Mouse (Mus musculus) CH12.LX (cell line): Measurements from ENCODE around the gene Mthfd2. TPM values are rescaled to one million over a fixed set of nuclear protein-coding genes. Genes with fewer than 3 reads are reported as not detected.

Source experiments
- DNase-seq: peaks from one replicate; pipeline ENCODE4 v3.0.0-alpha.2; 2013; ENCODE audit errors: extremely low read depth
- H3K27ac ChIP-seq: 2 replicates; pipeline ENCODE4 v1.5.1; 2012; ENCODE audit warnings: low read depth, mild to moderate bottlenecking, control low read depth, moderate library complexity; ENCODE audit not compliant: insufficient read depth
- H3K27me3 ChIP-seq: replicated peaks from 2 replicates; pipeline ENCODE3; 2012; ENCODE audit warnings: inconsistent platforms
- H3K36me3 ChIP-seq, 2 experiments: replicated peaks in 1 of 2; 2 replicates each; pipeline versions ENCODE3 to v1.6.1; 2012; ENCODE audit warnings: inconsistent platforms in 1 of 2, low read length in 1 of 2, mild to moderate bottlenecking in 1 of 2, mixed read lengths in 1 of 2, moderate library complexity in 1 of 2; ENCODE audit not compliant: control insufficient read depth in 1 of 2, insufficient read depth in 1 of 2
- H3K4me1 ChIP-seq, 2 experiments: 2 replicates each; pipeline ENCODE4 v1.6.1; 2012; ENCODE audit warnings: inconsistent platforms in 1 of 2, moderate library complexity in 1 of 2; ENCODE audit not compliant: insufficient read depth in 2 of 2, control insufficient read depth in 1 of 2
- H3K4me2 ChIP-seq: 2 replicates; pipeline ENCODE4 v1.6.1; 2012; ENCODE audit warnings: low read depth, mild to moderate bottlenecking, control low read depth; ENCODE audit not compliant: poor library complexity, insufficient read depth, severe bottlenecking
- H3K4me3 ChIP-seq, 3 experiments: fragments of 150-350 bp in 1 of 3; sonication (generic) in 1 of 3; replicated peaks in 1 of 3; 2 replicates each; pipeline versions ENCODE3 to v1.5.1; 2011 to 2012; ENCODE audit warnings: low read depth in 2 of 3, low read length in 2 of 3, mild to moderate bottlenecking in 2 of 3, moderate library complexity in 2 of 3, control low read depth in 1 of 3, improper control_type of control experiment in 1 of 3, inconsistent platforms in 1 of 3, mixed read lengths in 1 of 3; ENCODE audit not compliant: poor library complexity in 1 of 3
- H3K79me2 ChIP-seq: replicated peaks from 2 replicates; pipeline ENCODE4 v1.6.1; 2012; ENCODE audit warnings: mild to moderate bottlenecking, moderate library complexity; ENCODE audit not compliant: control insufficient read depth, poor library complexity, insufficient read depth, severe bottlenecking; ENCODE audit errors: extremely low read depth
- H3K9ac ChIP-seq: 2 replicates; pipeline ENCODE4 v1.6.1; 2012; ENCODE audit warnings: low read depth, mild to moderate bottlenecking, control low read depth, moderate library complexity; ENCODE audit not compliant: insufficient read depth
- H3K9me3 ChIP-seq: replicated peaks from 2 replicates; pipeline ENCODE3; 2012; ENCODE audit warnings: low read length, inconsistent platforms, mixed read lengths
- BHLHE40 ChIP-seq: IDR thresholded peaks from 2 replicates; pipeline ENCODE4 v1.6.1; 2011; ENCODE audit warnings: mild to moderate bottlenecking, low read depth, low read length, improper control_type of control experiment
- CHD1 ChIP-seq: IDR thresholded peaks from 2 replicates; pipeline ENCODE4 v1.6.1; 2012; ENCODE audit warnings: low read depth, low read length, improper control_type of control experiment, inconsistent platforms
- CHD2 ChIP-seq: IDR thresholded peaks from 2 replicates; pipeline ENCODE4 v1.6.1; 2011; ENCODE audit warnings: low read length, improper control_type of control experiment
- CTCF ChIP-seq, 2 experiments: IDR thresholded peaks in 1 of 2; conservative IDR thresholded peaks in 1 of 2; 2 replicates each; pipeline ENCODE4 v1.5.1; 2011 to 2012; ENCODE audit warnings: low read depth in 2 of 2, low read length in 2 of 2, improper control_type of control experiment in 1 of 2, inconsistent platforms in 1 of 2, mild to moderate bottlenecking in 1 of 2, moderate library complexity in 1 of 2
- E2F4 ChIP-seq: IDR thresholded peaks from 2 replicates; pipeline ENCODE4 v1.6.1; 2011; ENCODE audit warnings: low read depth, low read length, improper control_type of control experiment; ENCODE audit not compliant: insufficient replicate concordance
- ELF1 ChIP-seq: IDR thresholded peaks from 2 replicates; pipeline ENCODE4 v1.6.1; 2014; ENCODE audit warnings: low read depth, mild to moderate bottlenecking, inconsistent platforms, low read length, improper control_type of control experiment
- EP300 ChIP-seq: IDR thresholded peaks from 2 replicates; pipeline ENCODE4 v1.6.1; 2011; ENCODE audit warnings: low read length, improper control_type of control experiment
- ETS1 ChIP-seq: conservative IDR thresholded peaks from 2 replicates; pipeline ENCODE4 v1.6.1; 2012; ENCODE audit warnings: low read depth, mild to moderate bottlenecking, inconsistent platforms, low read length, improper control_type of control experiment, moderate library complexity
- GABPA ChIP-seq: IDR thresholded peaks from 2 replicates; pipeline ENCODE4 v1.6.1; 2012; ENCODE audit warnings: low read depth, low read length, improper control_type of control experiment, inconsistent platforms; ENCODE audit not compliant: insufficient replicate concordance
- HCFC1 ChIP-seq: IDR thresholded peaks from 2 replicates; pipeline ENCODE4 v1.6.1; 2012; ENCODE audit warnings: low read depth, mild to moderate bottlenecking, inconsistent platforms, low read length, improper control_type of control experiment
- IRF4 ChIP-seq: IDR thresholded peaks from 2 replicates; pipeline ENCODE4 v1.6.1; 2014; ENCODE audit warnings: low read depth, mild to moderate bottlenecking, inconsistent platforms, low read length, improper control_type of control experiment
- JUN ChIP-seq: IDR thresholded peaks from 2 replicates; pipeline ENCODE4 v1.6.1; 2011; ENCODE audit warnings: low read depth, mild to moderate bottlenecking, low read length, improper control_type of control experiment, moderate library complexity; ENCODE audit not compliant: insufficient read depth
- JUND ChIP-seq: conservative IDR thresholded peaks from 2 replicates; pipeline ENCODE4 v1.6.1; 2011; ENCODE audit warnings: low read depth, low read length, improper control_type of control experiment
- KAT2A ChIP-seq: IDR thresholded peaks from 2 replicates; pipeline ENCODE4 v1.6.1; 2012; ENCODE audit warnings: low read length, improper control_type of control experiment, inconsistent platforms; ENCODE audit not compliant: insufficient replicate concordance
- MAFK ChIP-seq: IDR thresholded peaks from 2 replicates; pipeline ENCODE4 v1.6.1; 2011; ENCODE audit warnings: low read length, improper control_type of control experiment; ENCODE audit not compliant: insufficient replicate concordance
- MAX ChIP-seq: IDR thresholded peaks from 2 replicates; pipeline ENCODE4 v1.6.1; 2011; ENCODE audit warnings: low read length, improper control_type of control experiment
- MAZ ChIP-seq: IDR thresholded peaks from 2 replicates; pipeline ENCODE4 v1.6.1; 2012; ENCODE audit warnings: low read depth, mild to moderate bottlenecking, inconsistent platforms, low read length, improper control_type of control experiment, moderate library complexity
- MEF2A ChIP-seq: IDR thresholded peaks from 2 replicates; pipeline ENCODE4 v1.6.1; 2014; ENCODE audit warnings: low read depth, mild to moderate bottlenecking, inconsistent platforms, low read length, improper control_type of control experiment, borderline replicate concordance
- MXI1 ChIP-seq: IDR thresholded peaks from 2 replicates; pipeline ENCODE4 v1.6.1; 2011; ENCODE audit warnings: mild to moderate bottlenecking, low read depth, low read length, improper control_type of control experiment
- MYC ChIP-seq: IDR thresholded peaks from 2 replicates; pipeline ENCODE4 v1.6.1; 2011; ENCODE audit warnings: low read depth, mild to moderate bottlenecking, improper control_type of control experiment, low read length
- NELFE ChIP-seq: IDR thresholded peaks from 2 replicates; pipeline ENCODE4 v1.6.1; 2011; ENCODE audit warnings: low read depth, low read length, improper control_type of control experiment
- NRF1 ChIP-seq: IDR thresholded peaks from 2 replicates; pipeline ENCODE4 v1.6.1; 2014; ENCODE audit warnings: low read depth, mild to moderate bottlenecking, inconsistent platforms, low read length, improper control_type of control experiment, moderate library complexity
- PAX5 ChIP-seq: IDR thresholded peaks from 2 replicates; pipeline ENCODE4 v1.6.1; 2012; ENCODE audit warnings: low read length, inconsistent platforms, mixed read lengths
- POLR2A ChIP-seq: IDR thresholded peaks from 2 replicates; pipeline ENCODE4 v1.6.1; 2011; ENCODE audit warnings: low read depth, mild to moderate bottlenecking, improper control_type of control experiment, low read length
- POLR2AphosphoS2 ChIP-seq: IDR thresholded peaks from 2 replicates; pipeline ENCODE4 v1.6.1; 2011; ENCODE audit warnings: low read depth, low read length, improper control_type of control experiment
- RAD21 ChIP-seq: IDR thresholded peaks from 2 replicates; pipeline ENCODE4 v1.6.1; 2011; ENCODE audit warnings: low read depth, mild to moderate bottlenecking, low read length, improper control_type of control experiment, moderate library complexity
- RCOR1 ChIP-seq: conservative IDR thresholded peaks from 2 replicates; pipeline ENCODE4 v1.6.1; 2012; ENCODE audit warnings: low read depth, mild to moderate bottlenecking, inconsistent platforms, low read length, improper control_type of control experiment
- SIN3A ChIP-seq: IDR thresholded peaks from 2 replicates; pipeline ENCODE4 v1.6.1; 2012; ENCODE audit warnings: low read length, improper control_type of control experiment, inconsistent platforms
- SMC3 ChIP-seq: IDR thresholded peaks from 2 replicates; pipeline ENCODE4 v1.6.1; 2011; ENCODE audit warnings: low read depth, low read length, improper control_type of control experiment
- TBP ChIP-seq: conservative IDR thresholded peaks from 2 replicates; pipeline ENCODE4 v1.6.1; 2011; ENCODE audit warnings: low read depth, low read length, improper control_type of control experiment
- TCF12 ChIP-seq: IDR thresholded peaks from 2 replicates; pipeline ENCODE4 v1.6.1; 2014; ENCODE audit warnings: low read depth, mild to moderate bottlenecking, inconsistent platforms, low read length, improper control_type of control experiment
- UBTF ChIP-seq: IDR thresholded peaks from 2 replicates; pipeline ENCODE4 v1.6.1; 2012; ENCODE audit warnings: low read depth, mild to moderate bottlenecking, inconsistent platforms, low read length, improper control_type of control experiment, moderate library complexity
- USF1 ChIP-seq: IDR thresholded peaks from 2 replicates; pipeline ENCODE4 v1.6.1; 2014; ENCODE audit warnings: low read depth, mild to moderate bottlenecking, inconsistent platforms, low read length, improper control_type of control experiment
- USF2 ChIP-seq: conservative IDR thresholded peaks from 2 replicates; pipeline ENCODE4 v1.6.1; 2011; ENCODE audit warnings: low read depth, low read length, improper control_type of control experiment
- ZC3H11A ChIP-seq: IDR thresholded peaks from 2 replicates; pipeline ENCODE4 v1.6.1; 2012; ENCODE audit warnings: low read depth, mild to moderate bottlenecking, inconsistent platforms, low read length, improper control_type of control experiment
- ZKSCAN1 ChIP-seq: IDR thresholded peaks from 2 replicates; pipeline ENCODE4 v1.6.1; 2012; ENCODE audit warnings: low read depth, inconsistent platforms, low read length, improper control_type of control experiment, borderline replicate concordance
- ZMIZ1 ChIP-seq: IDR thresholded peaks from 2 replicates; pipeline ENCODE4 v1.6.1; 2012; ENCODE audit warnings: low read depth, mild to moderate bottlenecking, inconsistent platforms, low read length, improper control_type of control experiment
- ZNF384 ChIP-seq: IDR thresholded peaks from 2 replicates; pipeline ENCODE4 v1.6.1; 2012; ENCODE audit warnings: low read depth, low read length, improper control_type of control experiment, inconsistent platforms
- dilution Hi-C: fragments of 300-500 bp; cut with MboI; formaldehyde crosslinking; loops from 2 replicates; pipeline ENCODE4 v1.14.3; 2020; ENCODE audit warnings: low sequenced_read_pairs; ENCODE audit not compliant: extremely low pct_unique_long_range_greater_than_20kb, extremely low pct_ligation_motif_present
- in situ Hi-C: fragments of 300-500 bp; cut with MboI; formaldehyde crosslinking; loops from 3 replicates; pipeline ENCODE4 v1.14.3; 2019; ENCODE audit warnings: low sequenced_read_pairs, low pct_ligation_motif_present, low pct_unique_long_range_greater_than_20kb, mixed read lengths
- polyA plus RNA-seq: library from polyadenylated mRNA; unstranded; fragments of >175 nt; gene quantifications from 2 replicates; pipeline ENCODE4 v1.2.1, GENCODE M21; 2012; ENCODE audit warnings: low read depth; ENCODE audit not compliant: insufficient read length
- total RNA-seq, 2 experiments: library from RNA; depleted of rRNA; stranded (reverse); fragments of 300-350 nt in 1 of 2; fragments of >200 nt in 1 of 2; gene quantifications; 2 replicates each; pipeline ENCODE4 v1.2.3; 2012 to 2014

Mthfd2 gene
- total and polyA plus RNA-seq, 3 experiments = 286 to 351 (median 327) TPM

DNA sequence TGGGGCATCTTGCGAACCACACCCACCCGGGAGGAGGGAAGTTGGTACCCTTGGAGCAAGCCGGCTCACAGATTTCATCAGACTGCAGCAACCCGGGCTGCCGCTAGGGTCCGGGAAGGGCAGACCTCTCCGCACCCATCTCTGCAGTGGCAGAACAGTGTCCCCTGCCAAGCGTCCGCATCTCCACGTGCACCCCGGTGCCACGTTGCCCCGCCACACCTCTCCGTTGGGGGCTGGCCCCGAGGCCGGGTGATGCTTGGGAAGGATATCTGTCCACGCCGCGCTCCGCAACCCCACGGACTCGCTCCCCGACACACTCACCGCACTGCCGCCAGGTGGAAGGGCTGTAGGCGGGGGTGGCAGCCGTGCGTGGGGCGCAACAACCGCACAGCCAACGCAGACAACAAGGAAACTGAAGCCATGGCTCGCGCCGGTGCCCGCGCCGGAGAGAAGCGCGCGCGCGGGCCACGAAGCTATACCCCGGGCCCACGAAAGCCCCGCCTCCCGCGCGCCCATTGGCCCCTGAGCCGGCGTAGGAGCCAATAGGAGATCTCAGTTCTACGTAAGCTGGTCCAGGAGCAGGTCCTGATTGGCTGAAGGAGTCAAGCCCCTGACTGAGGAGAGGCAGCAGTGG is 8.5 kb downstream of the Mthfd2 start:
- dilution Hi-C loops = no loop called here
- TF ChIP-seq NELFE (peak; percentile 91), GABPA (no peak), RCOR1 (no peak), MAFK (no peak), MXI1 (peak; percentile 98), KAT2A (peak; percentile 53; the same call in 1 of the 2 replicates), ZC3H11A (no peak), MYC (peak; percentile 97), CHD2 (peak; percentile 83), RAD21 (peak; percentile 39), E2F4 (no peak), CTCF (conservative IDR thresholded peaks at IDR 0.05 in 1 of 2, IDR thresholded peaks at IDR 0.05 in 1 of 2; ENCODE audit: low read depth in 2 of 2, low read length in 2 of 2) (peak; percentile 41 to 68; a peak in 3 of 4 replicates), PAX5 (no peak), HCFC1 (peak; percentile 44; the same call in 1 of the 2 replicates), USF1 (no peak), SIN3A (peak; percentile 88; the same call in 1 of the 2 replicates), POLR2A (peak; percentile 96), JUN (no peak), TBP (peak; percentile 77), IRF4 (peak; percentile 36; the same call in 1 of the 2 replicates), TCF12 (peak; percentile 80), ETS1 (peak; percentile 6; the same call in 1 of the 2 replicates), USF2 (no peak), CHD1 (no peak), ZNF384 (no peak), MAZ (peak; percentile 39; the same call in 1 of the 2 replicates), JUND (no peak), SMC3 (peak; percentile 41), NRF1 (peak; percentile 44; the same call in 1 of the 2 replicates), POLR2AphosphoS2 (peak; percentile 91), BHLHE40 (peak; percentile 61), ZKSCAN1 (no peak), ZMIZ1 (peak; percentile 89), UBTF (0 out of 2 replicates have a peak, but pooled peaks have one; percentile 34), MEF2A (peak; percentile 12; the same call in 1 of the 2 replicates), EP300 (no peak), ELF1 (peak; percentile 38; the same call in 1 of the 2 replicates), MAX (peak; percentile 92; the same call in 1 of the 2 replicates)
- TF ChIP-seq, all 38 proteins: peak for 24
- Histone ChIP-seq H3K4me1 (peaks cover 9 to 47% of the 10 kb centered on the region in 2 experiments), H3K36me3 (peaks cover 14 to 29% of the 10 kb centered on the region in 2 experiments), H3K4me2 (0 out of 2 replicates have a peak overlapping the region, but pooled peaks have one; percentile 5), H3K4me3 (peak overlapping the region; percentile 89 to 98 (median 97)), H3K27me3 (no peaks in the 10 kb centered on the region), H3K27ac (peak overlapping the region; percentile 95), H3K9ac (peak overlapping the region; percentile 97), H3K9me3 (no peaks in the 10 kb centered on the region), H3K79me2 (peaks cover 47% of the 10 kb centered on the region)
- in situ Hi-C loops = no loop called here
- peak; percentile 93 for DNase-seq
